Mouse (Mus musculus) adrenal gland, adult 2 months (tissue): ENCODE results near the gene Lhfpl3. TPM values are rescaled to one million over a fixed set of nuclear protein-coding genes. Genes with fewer than 3 reads are reported as not detected.
A peak's percentile ranks its signal among the peaks of the same experiment; 100 is the strongest.

Experiments
- DNase-seq: peaks from one replicate; pipeline ENCODE4 v3.0.0; 2021
- polyA plus RNA-seq: library from polyadenylated mRNA; depleted of rRNA; stranded (reverse); fragments of >200 nt; gene quantifications from 2 replicates; pipeline ENCODE4 v1.2.3, GENCODE M21; 2012
- total RNA-seq, 2 experiments: library from RNA; stranded (reverse); gene quantifications; 2 replicates each; pipeline ENCODE4 v1.2.3; 2021

Gene Lhfpl3
- total and polyA plus RNA-seq, 3 experiments = 0.83 to 1.9 (median 1.0) TPM

DNA sequence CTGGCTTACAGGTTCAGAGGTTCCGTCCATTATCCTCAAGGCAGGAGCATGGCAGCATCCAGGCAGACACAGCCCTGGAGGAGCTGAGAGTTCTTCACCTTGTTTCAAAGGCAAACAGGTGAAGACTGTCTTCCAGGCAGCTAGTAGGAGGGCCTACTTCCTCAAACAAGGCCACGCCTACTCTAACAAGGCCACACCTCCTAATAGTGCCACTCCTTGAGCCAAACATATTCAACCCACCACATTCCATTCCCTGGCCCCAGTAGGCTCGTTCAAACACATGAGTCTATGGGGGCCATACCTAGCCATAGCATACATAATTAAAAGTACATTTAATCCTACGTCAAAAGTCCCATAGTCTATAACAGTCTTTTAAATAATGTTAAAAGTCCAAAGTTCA, 407.4 kb downstream of the Lhfpl3 start:
- no peak for DNase-seq

DNA sequence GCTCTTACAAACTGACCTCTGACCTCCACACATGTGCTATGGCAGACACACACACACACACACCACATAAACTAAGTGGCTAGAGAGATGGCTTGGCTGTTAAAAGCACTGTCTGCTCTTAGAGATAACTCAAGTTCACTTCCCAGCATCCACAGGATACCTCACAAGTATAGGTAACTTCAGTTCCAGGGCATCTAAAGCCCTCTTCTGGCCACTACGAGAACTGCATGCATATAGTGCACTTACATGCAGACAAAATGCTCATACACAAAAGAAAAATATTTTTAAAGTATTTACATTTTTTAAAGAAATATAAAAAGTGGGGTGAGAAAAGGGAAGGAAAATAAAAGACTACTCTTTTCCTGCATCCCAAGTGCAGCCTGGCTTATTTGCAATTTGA, 408.6 kb downstream of the Lhfpl3 start:
- no peak for DNase-seq

DNA sequence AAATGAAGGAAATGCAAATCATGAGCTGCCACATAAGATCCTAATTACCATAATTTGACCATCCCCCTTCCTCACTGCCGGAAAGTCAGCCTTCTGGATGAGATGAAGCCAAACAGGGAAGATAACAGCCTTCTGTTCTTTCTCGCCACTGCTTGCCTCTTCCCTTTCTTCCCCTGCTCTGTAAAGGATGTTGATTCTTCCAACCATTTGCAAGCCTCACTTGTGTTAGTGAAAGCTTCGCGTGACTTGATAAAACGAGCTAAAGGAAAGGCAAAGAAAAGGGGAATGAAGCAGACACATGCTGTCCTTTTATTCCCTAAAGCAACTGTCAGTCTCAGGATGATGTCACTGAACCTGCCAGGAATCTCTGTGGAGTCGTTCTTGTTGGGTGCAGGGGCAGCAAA, 420.1 kb downstream of the Lhfpl3 start:
- no peak for DNase-seq

DNA sequence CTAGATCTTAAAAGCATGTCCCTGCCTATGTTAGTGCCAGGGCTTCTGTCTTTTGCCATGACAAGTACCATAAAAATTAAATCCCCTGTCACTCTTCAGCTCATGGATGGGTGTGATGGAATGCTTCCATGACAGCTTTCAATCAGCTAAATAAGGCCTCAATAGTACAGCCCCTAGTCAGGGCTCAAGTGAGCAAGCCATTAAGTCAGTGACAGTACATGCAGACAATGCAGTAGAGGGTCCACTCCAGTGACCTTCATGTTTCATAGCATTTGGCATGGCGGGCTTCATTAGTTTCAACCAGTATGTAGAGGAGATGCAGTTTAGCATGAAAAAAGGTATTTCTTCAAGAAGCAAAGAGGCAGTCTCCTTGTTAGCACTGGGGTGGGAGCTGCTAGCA, 420.8 kb downstream of the Lhfpl3 start:
- no peak for DNase-seq

DNA sequence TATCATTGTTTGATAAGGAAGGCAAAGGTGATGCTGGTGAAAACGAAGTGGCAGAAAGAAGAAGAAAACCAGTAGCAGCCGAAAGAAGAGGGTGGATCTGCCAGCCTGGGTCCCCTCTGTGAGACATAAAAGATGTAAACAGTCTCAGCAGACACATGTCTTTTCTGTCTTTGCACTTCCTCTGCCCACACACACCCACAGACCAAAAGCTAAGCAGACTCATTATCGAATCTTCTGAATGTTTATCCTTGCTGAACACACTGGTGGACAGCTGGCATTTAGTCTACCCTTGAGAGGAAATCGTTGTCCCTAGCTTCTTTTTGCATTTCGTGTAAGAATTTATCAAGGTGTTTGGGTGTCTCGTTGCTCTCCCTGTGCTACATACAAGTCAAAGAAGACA, 443.8 kb downstream of the Lhfpl3 start:
- DNase-seq = no peak

DNA sequence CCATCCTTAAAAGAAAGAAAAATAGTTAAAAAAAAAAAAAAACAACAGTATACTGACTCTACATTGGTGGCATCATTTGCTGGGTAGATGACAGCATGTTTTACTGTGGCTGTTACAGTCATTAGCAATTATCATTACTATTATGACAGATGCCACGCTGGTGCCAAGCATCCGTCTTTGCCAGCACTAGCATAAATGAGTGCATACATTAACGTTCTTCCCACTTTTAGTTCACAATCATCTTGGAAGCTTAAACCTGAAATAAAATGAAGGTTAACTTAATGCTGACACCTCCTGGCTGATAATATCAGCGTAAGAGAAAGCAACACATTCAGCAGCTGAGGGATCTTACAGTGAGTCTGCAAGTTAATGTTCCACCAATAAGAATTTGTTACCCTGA, 451.0 kb downstream of the Lhfpl3 start:
- no peak for DNase-seq

DNA sequence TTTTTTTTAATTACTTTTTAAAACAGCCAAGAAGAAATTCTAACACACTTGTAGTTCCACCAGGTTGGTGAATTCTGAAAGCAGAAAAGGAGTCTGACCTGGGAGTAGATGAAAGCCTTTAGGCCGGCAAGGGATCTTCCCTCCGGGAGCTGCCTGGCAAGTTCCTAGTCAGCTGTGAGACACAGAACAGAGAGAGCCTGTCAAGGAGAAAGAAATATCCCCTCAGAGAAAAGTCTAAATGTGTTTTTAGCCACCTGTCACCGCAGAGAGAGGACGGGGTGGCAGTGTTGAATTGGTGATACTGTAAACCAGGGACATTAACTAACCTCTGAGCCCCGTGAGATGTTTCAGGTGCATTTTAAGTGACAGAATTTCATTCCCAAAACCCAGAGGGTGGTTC, 467.2 kb downstream of the Lhfpl3 start:
- DNase-seq = no peak

DNA sequence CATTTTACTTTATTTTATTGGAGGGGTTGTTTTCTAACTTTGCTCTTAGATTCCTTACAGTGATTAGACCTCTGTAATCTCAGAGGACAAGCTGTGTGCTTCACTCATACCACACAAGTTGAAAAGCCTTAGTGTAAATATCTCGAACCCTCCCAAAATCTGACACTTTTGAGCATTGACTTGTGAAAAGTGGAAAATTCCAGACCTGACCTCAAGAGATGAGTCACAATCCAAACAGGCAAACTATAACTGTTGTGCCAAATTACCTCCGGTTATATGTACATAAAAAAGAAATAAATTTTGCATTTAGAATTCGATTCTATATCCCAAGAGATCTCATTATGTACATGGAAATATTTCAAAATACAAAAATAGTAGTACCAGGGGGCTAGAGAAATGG, 468.8 kb downstream of the Lhfpl3 start:
- DNase-seq = no peak

DNA sequence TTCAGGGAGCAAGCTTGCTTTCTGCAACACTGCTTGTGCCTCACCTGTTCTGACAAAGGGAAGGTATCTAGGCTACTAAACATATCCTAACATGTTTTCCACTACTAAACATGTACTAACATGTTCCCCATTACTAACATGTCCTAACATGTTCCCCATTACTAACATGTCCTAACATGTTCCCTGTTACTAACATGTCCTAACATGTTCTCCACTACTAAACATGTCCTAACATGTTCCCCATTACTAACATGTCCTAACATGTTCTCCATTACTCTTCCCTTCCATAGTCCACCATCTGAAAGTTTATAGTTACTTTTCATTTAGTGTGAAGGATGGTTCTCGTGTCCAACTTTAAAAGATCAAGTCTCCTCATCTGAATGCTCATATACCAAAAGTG, 473.8 kb downstream of the Lhfpl3 start:
- no peak for DNase-seq

DNA sequence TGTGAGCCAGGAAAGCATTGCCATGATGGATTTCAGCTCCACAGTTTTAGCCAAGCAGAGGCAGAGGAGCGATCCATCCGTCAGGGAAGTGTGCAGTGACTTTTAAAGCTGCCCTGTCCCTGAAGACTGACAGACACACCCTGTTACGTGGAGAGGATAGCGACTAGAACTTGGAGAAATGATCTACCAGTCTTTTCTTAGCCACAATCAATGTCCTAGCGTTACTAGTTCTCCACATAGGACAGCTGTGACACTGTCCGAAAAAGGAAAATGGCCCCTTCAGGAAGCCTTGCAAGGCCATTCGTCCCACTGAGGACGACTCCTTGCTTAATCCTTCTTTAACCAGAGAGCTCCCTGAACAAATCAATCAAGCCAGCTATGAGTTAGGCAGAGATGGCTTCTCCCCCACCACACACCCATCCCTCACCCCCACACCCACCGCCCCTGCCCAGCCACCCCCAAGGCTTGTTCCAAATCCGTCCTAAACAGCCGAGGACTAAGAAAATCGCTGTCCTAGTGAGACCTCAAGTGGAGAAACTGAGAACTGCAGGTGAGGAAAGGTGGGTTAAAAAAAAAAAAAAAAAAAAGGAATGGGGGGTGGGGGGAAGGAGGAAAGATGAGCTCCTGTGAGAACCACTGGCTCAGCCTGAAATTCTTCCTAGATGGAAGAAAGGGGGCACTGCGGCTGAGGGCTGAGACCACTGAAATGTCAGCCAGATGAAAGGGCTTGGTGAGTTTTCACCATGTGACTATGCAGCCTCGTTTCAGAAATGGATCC, 479.1 kb downstream of the Lhfpl3 start:
- peak; percentile 58 for DNase-seq

DNA sequence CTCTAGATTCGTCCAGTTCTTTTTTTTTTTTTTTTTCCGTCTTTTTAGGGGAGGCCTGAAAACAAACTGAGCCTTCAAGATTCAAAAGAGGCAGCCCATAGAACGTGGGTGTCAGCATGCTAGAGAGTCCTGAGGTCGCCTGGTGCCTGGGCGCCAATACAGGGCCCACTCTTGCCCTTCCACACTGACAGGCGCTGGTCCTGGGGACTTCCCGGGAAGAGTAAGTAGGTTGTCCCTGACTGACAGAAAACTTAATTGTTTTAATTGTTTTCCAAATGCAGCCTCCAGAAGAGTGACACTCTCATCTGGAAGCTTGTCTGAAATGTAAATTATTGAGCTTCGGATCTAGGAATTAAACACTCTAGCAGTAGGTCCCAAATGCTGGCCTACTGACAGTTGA, 479.8 kb downstream of the Lhfpl3 start:
- DNase-seq = no peak

DNA sequence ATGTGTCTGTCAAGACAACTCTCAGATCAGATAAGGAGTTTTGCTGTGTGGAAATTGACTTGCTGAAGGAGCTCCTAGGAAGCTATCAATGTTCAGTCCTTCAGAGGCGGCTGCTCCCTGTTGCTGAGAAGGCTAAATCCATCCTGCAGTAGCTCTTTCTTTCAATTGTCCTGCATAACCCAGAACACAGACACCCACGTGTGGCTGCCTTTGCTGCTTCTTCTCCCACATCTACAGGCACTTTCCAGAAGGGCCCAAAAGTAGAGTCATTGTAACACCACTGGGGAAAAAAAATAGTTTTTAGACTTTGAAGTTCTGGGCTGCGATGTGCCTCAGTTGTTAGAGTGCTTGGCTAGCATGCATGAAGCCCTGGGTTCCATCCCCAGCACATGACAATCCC, 480.9 kb downstream of the Lhfpl3 start:
- DNase-seq = no peak

DNA sequence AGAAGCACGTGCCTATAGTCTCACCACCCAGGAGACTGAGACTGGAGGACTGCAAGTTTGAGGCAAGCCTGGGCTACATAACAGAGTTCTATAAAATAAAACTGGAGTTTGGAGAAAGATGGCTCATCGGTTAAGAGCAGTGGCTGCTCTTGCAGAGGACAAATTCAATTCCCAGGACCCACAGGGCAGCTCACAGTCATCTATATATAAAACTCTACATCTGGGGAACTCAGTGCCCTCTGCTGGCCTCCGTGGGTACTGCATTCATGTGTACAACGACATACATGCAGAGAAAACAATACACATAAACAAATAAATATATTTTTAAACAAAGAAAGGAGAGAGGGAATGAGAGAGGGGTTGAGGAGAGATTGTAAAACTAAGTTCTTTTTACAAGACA, 501.1 kb downstream of the Lhfpl3 start:
- peak; percentile 30 for DNase-seq

DNA sequence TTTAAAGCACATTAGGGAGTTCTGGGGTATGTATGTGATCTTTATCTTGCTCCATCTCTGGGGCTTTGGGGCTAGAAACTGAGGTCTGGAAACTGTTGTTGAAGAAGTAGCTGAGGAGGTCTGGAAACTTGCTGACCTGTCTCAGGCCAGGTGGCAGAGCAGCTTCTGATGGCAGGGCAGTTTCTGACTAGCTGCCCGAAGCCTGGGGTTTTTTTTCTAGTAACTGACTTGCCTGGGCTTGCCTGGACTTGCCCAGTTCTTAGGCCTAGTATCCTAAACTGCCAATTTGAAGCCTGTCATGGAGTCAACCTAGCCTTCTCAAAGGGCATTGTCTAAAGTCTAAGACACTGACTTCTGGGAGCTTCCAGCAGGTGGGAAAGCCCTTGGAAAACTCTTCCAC, 501.9 kb downstream of the Lhfpl3 start:
- DNase-seq = no peak

DNA sequence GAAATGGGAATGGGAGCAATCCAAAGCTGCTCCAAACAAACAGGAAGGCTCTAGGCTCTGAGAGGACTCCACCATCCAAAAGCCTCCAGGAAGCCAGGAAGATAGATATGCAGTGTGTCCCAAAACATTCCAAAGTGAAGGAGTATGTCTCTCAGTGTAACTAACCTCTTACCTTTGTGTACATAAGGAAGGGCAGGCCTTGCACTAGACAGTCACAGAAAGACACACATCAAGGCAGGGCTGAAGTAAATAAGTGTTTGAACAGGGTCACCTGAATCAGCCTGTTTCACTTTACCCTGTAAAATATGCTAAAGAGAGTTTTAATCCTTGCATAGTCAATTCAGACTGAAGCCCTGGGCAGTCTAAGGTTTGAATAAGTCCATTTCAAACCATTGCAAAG, 502.4 kb downstream of the Lhfpl3 start:
- DNase-seq = no peak

DNA sequence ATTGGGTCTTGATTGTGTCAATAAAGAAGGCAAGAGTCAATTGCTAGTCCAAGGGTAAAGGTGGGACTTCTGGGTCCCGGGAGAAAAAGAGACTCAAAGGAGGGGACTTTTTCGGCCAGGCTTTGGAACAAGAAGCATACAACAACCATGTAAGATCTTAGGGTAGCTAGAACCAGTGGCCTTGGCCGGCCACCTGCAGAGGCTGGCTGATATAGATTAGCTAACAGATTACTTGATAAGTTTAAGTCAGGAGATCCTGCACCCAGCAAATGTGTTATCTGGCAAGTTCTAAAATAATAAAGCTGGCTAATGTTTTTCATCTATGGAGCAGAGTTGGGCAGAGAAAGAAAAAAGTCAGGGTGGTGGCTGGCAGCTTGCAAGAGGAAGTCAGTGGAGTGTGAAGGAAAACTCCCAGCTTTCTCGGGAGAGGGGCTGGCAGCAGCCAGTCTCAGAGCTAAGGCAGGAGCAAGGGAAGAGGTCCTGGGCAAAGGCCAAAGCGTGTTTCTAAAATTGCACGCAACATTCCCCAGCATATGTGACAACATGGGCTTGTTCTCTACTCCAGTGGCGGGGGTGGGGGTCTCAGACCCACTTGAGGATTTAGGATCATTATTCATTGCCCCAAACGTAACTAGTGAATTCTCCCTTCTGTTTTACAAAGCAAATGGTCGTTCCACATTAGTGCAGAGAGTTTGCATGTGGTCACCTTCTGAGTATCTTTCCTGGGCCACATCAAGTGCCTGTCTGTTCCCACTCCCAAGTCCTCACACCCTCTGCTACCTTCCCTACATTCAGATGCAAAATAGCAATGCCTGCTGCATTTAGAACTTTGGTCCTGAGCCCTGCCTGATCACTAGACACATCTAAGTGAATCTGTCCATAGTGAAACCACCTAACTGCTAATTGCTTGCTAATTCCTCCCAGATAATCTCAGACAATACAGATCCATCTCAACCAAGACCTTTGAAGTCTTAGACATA, 504.3 kb downstream of the Lhfpl3 start:
- no peak for DNase-seq

DNA sequence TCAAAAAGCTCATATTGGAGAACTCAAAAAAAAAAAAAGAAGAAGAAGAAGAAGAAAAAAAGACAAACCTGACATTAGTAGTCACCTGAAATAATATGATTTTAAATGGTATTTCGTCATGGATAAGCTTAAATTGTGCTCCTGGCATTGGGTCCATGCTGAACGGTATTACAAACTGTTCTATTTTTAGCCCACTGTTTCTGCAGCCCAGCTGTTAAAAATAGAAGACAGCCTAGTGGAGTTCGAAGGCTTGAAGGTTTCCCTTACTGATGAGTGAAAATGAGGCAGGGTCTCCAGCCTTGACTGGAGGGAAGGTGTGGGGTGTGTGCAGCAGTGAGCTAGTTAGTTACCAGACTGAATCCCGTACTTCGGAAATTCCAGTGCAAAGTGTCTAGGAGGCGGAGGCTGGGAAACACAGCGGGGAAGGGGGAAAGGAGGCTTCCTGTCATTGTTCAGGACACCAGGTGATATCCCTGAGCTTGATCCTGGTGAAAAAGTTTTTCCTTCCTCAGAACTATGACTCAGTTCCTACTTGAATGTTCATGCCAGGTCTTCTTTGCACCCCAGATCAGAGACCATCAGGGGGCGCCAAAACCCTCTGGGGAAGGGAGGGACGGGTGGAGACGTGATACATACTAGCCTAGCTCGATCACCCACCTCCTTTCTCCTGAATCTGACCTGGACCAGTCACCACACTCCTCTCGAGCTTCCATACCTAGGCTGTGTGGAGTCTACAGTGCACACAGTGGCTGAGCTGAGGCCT, 505.8 kb downstream of the Lhfpl3 start:
- DNase-seq = peak; percentile 79

DNA sequence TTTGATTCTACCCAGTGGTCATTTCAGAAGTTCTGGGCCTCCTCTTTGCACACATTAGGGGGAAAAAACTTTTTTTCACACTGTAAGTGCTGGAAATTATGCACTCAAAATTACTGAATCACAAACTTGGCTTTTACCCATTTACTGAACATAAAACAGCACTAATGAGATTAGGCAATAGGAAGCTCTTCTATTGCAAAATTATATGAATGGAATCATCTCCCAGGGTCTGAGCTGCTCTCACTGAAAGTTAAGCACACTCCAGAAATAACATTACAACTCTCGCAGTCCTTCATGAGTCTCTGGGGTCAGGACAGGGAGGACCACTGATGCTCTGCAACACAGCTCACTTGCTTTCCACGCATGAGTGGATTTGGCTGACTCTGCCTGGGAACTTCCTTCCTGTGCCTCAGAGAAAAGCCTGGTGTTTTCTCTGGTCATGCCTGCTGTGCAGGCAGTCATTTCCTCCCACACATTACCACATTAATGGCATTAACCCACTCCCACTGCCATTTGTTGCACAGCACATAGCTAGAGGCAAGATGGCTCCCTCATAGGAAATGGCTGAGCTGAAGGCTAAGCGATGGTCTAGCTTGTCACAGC, 510.1 kb downstream of the Lhfpl3 start:
- DNase-seq = no peak

DNA sequence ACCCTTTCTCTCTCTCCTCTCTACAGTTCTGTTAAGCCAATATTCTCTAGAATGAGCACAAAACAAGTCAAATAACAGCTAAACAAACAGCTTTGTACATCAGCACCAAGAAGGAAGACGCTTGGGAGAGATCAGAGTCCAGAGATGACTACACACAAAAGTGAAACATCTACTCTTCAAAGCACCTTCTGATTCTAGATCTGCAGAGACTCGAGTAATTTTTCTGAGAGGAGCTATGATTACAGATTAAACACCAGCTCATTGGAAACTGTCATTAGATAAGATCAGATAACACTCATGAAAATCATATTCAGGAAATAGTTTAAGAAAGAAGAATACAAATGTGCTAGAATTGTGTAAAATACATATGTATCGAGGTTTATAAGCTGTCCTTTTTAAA, 527.5 kb downstream of the Lhfpl3 start:
- DNase-seq = no peak

DNA sequence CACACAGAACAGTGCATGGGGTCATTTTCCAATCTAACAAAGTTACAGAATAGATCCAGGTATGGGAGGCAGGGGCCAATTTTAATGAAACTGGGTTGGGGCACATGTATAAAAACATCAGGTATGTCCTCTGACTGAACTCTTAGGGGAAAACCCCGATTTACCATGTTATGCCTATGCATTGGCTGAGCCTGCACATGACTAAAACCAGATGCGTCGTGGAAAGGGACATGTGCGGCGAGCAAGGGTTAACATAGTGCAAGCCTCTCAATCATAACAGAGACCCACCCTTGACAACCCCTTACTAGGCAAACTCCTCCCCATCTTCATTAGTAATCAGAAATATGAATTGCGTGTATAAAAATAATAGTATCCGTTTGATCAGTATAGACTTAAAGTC, 533.5 kb downstream of the Lhfpl3 start:
- no peak for DNase-seq

DNA sequence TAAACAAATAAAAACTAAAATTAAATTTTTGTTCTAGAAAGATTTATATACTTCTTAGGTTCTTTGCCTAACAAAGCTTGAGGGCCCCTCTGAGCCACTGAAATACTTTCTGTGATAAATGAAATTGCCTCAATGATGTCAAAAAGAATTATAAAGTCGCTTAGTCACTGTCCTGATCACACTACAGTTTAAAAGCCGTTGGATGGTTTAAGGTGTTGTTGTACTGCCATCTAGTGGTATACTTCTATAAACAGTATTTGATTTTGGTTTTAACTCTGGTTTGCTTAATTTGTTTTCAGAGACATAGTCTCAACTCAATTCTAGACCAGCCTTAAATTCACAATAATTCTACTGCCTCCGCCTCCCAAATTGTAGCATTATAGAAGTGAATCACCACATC, 539.0 kb downstream of the Lhfpl3 start:
- no peak for DNase-seq

DNA sequence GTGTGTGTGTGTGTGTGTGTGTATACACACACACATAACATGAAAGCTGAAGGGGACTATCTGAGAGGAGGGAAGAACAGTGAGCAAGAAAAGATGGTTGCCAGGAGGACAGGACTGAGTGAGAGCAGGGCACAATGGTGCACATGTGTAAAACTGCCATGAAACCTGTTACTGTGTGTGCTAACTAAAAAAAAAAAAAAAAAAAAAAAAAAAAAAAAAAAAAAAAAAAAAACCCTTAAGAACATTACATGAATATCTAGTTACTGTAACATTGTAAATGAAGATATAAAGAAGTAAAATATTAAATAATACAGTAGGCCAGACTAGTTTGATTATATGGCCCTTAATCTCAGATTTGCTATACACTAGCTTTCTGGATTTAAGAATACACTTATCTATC, 543.3 kb downstream of the Lhfpl3 start:
- DNase-seq = no peak
